Mouse (Mus musculus) kidney, postnatal 36 days (tissue): ENCODE results near the gene Cdyl.

ENCODE experiments used
- DNase-seq, 2 experiments: peaks; one replicate each; pipeline ENCODE4 v3.0.0; 2021 to 2022; ENCODE audit warnings: mixed read lengths in 2 of 2

Gene Cdyl

GRCm38 (mm10) chr13:35717658-35718057 lies 58.0 kb downstream of the Cdyl start:
- no peak for DNase-seq

GRCm38 (mm10) chr13:35719581-35719980 lies 59.9 kb downstream of the Cdyl start:
- no peak for DNase-seq

DNA sequence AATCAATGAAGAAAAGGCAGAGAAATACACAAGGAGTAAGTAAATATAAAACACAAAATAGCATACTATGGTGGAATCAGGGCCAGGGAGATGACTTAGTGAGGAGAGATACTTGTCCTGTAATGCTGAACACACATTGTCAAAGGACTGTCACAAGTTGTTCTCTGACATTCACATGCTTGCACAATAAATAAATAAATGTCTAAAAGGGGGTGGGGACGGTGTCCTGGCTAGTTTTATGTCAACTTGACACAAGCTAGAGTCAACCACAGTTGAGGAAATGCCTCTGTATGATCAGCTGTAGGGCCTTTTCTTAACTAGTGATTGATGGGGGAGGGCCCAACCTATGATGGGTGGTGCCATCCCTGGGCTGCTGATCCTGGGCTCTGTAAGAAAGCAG lies 63.4 kb downstream of the Cdyl start:
- DNase-seq = no peak

DNA sequence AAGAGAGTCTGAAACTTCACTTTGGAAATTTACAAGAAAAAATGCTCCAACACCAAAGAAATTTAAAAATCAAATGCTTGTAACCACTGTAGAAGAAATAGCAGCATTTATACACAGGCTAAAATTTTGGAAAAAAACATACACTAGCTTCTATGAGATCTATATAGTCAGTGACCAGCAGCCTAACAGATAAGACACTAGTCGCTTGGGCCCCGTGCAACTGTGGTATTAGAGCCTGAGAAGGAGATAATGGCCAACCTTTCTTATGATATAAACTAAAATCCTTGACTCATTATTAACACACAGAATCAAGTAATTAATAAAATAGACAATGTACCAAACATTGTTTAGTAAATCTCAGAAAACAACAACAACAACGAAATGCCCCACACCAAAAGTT lies 66.4 kb downstream of the Cdyl start:
- no peak for DNase-seq

DNA sequence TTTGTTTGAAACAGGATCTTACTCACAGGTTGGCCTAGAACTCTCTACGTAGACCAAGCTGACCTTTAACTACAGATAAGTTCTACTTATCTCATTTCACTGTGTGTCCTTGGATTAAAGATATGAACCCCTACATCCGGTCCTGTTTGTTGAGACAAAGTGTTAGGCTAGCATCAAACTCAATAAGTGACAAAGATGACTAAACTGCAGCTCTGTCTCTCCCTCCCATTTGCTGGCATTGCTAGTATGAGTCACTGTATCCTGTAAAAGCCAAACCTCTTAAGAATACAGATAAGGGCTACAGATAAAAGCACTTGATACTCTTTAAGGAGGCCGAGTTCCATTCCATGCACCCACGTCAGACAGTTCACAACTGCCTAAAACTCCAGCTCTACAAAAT lies 72.5 kb downstream of the Cdyl start:
- DNase-seq = no peak

- DNase-seq = no peak
These were observed 73.4 kb downstream of the Cdyl start for GRCm38 (mm10) chr13:35732891-35733596.

- no peak for DNase-seq
These were observed 77.9 kb downstream of the Cdyl start for GRCm38 (mm10) chr13:35737565-35737964.

DNA sequence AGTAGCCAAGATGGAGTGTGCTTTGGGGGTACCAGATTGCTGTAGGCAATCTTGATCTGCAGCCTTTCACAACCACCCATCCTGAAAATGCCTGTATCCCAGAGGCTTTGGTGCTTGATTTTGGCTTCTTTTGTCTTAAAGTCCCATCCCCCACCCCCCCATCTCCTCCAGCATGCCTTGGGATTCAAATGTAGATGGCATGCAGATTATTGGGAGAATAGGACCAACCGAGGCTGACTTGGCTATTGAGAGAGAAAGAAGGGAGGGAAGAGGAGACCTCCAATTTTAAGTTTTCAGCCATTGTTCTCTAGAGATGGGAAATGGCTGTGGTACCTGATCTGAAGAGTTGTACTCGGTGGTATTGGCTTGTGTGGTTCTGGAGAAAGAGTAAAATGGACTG lies 78.6 kb downstream of the Cdyl start:
- no peak for DNase-seq

- DNase-seq = no peak
These were observed 79.8 kb downstream of the Cdyl start for GRCm38 (mm10) chr13:35739473-35739872.

GRCm38 (mm10) chr13:35740301-35741039 lies 80.8 kb downstream of the Cdyl start:
- peak; percentile 87 to 91 for DNase-seq

- peak; percentile 94 to 97 for DNase-seq
These were observed 81.5 kb downstream of the Cdyl start for GRCm38 (mm10) chr13:35741040-35741619.

DNA sequence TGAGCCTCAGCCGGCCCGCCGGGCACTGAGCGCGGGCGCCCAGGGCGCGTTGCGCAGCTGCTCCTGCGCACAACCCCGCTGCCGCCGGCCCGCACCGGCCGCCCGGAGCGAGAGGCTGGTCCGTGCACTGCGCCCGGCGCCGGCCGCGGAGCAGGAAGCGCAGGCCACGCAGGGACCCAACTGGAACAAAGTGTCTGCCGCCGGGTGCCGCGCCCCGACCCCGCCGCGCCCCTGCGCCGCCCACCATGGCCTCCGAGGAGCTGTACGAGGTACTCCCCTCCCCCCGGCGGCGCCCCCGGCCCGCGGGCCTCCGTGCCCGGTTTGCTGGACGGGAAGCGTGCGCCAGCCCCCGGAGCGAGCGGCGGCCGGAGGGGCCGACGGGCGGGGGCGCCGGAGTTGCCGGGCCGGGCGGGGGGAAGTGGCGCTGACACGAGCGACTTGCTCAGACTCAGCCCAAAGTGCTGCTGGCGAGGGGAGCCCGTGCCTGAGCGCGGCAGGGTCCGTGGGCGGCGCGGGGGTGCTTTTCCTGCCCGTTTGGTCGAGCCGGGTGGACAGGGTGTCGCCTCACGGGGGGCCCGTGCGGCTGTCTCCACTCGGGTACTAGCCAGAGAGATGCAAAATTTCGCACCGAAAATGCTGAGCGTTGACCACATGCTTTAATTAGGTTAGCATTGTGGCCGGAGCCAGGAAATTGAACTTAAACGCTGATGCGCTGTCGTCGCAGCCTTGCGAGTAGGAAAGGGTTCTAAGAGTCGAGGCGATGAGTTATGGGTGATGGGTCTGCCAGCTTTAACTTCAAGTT lies 82.2 kb downstream of the Cdyl start:
- peak; percentile 25 to 67 for DNase-seq

DNA sequence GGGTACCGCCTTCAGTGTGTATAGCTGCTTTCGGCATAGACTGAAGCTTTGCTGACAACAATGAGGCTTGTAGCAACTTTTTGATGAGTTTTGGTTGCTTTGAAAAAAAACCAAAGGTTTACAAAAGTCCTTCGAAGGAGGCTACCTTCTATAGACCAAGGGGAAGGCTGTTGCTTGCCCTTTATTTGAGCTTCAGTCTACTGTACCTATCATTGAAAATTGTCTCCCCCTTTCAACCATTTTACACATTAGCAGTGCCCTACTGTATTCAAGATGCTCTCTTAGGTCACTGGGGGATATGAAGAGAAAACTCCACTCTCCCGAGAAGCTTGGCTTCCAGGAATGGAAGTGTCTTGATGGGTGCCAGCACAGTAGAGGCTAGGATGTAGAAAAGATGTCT lies 83.1 kb downstream of the Cdyl start:
- no peak for DNase-seq

DNA sequence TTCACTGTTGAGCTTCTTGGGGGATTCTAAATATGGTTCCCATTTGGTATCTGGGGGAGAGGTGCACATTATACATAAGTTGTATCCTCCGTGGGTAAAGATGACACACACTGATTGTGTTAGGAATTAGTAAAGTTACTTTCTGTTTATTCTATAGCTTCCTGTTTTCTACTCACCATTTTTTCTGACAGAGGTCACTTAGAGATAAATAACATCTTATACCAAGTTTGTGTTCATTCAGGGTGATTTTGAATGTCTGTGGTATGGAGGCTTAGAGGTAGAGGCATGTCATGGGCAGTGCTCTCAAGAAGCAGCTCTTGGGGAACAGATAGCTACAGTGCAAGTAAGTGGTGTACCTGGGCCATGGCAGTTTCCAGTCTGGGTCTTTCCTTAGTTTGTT lies 83.6 kb downstream of the Cdyl start:
- DNase-seq = no peak

- no peak for DNase-seq
These were observed 89.6 kb downstream of the Cdyl start for GRCm38 (mm10) chr13:35749194-35749593.

DNA sequence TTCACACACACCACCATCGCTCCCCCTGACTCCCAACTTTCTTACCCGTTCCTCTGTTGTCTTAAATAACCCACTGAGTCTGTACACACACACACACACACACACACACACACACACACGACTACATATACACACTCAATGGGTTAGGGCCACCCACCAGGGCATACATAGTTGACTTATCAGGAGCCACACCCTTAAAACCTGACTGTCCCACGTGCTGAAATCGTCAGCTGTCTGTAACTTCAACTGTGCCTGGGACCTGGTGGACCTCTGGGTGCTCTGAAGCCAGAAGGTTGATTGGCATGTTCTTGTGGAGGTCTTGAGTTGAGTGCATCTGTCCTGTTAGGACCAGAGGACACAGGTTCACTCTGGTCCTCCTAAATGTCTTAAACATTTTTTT lies 90.0 kb downstream of the Cdyl start:
- no peak for DNase-seq

DNA sequence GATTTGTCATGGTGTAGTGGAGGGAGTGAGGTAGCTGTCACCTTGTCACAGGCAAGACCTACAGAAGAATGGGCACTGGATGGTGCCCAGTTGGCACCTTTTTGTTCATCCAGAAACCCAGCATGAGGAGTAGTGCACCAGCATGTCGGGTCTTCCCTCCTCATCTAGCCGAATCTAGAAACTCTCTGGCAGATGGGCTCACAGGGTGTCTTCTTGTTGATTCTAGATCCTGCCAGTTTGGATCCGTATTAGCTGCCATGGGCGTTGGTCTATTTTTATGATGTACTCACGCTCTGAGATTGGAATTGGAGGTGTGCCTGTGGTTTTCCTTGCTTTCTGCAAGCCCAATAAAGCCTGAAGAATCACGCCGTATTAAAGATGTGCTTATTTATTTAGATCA lies 92.4 kb downstream of the Cdyl start:
- DNase-seq = no peak

DNA sequence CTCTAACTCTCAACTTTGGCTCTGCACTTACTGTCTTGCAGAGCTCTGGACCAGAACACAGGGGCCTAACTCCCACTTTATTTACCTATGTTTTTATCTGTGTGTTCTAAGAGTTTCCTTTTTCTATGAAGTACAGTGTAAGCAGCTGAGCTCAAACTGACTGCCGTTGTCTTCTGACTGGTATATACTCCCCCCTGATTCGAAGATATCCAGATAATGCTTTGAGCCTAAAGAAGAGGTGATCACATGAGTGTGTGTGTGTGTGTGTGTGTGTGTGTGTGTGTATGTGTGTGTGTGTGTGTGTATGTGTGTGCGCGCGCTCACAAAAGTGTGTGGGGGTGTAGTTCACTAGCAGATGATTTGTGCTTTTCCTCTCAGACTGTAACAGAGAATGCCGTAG lies 95.4 kb downstream of the Cdyl start:
- DNase-seq = no peak

GRCm38 (mm10) chr13:35755655-35756283 lies 96.1 kb downstream of the Cdyl start:
- DNase-seq = no peak

GRCm38 (mm10) chr13:35756393-35757338 lies 97.0 kb downstream of the Cdyl start:
- DNase-seq = no peak

DNA sequence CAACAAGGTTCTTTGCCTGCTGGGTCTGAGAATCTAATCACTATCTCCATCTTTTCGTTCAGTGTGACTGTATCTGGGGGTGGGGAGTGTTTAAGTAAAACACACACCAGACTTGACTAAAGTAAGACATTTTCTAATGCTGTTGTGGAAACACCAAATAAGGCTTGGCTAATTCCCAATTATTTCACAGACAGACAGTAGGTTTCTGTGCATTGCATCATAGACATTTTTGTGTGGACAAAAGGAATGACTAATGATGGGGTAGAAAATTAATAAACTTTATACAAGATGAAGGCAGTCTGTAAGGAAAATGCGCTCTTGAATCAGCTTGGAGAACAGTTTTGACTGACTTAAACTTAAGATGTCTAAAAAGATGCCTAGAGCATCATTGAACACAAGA lies 100.7 kb downstream of the Cdyl start:
- no peak for DNase-seq

GRCm38 (mm10) chr13:35764559-35764958 lies 104.9 kb downstream of the Cdyl start:
- no peak for DNase-seq
